Mouse (Mus musculus) adrenal gland, postnatal 10 days (tissue): ENCODE data around the gene Lrrc55. TPM values are rescaled to one million over a fixed set of nuclear protein-coding genes. Genes with fewer than 3 reads are reported as not detected.

ENCODE experiments used
- DNase-seq: peaks from one replicate; pipeline ENCODE4 v3.0.0; 2021; ENCODE audit warnings: mixed read lengths
- total RNA-seq, 2 experiments: library from RNA; stranded (reverse); gene quantifications; 2 replicates each; pipeline ENCODE4 v1.2.3; 2021

Gene Lrrc55
- total RNA-seq, 2 experiments from 2014 or later = 13.8 to 14.8 TPM

- DNase-seq = no peak
Measured at GRCm38 (mm10) chr2:85131226-85131625, 65.8 kb downstream of the Lrrc55 start.

- peak; percentile 31 for DNase-seq
Measured at GRCm38 (mm10) chr2:85129496-85129971, 67.5 kb downstream of the Lrrc55 start.

DNA sequence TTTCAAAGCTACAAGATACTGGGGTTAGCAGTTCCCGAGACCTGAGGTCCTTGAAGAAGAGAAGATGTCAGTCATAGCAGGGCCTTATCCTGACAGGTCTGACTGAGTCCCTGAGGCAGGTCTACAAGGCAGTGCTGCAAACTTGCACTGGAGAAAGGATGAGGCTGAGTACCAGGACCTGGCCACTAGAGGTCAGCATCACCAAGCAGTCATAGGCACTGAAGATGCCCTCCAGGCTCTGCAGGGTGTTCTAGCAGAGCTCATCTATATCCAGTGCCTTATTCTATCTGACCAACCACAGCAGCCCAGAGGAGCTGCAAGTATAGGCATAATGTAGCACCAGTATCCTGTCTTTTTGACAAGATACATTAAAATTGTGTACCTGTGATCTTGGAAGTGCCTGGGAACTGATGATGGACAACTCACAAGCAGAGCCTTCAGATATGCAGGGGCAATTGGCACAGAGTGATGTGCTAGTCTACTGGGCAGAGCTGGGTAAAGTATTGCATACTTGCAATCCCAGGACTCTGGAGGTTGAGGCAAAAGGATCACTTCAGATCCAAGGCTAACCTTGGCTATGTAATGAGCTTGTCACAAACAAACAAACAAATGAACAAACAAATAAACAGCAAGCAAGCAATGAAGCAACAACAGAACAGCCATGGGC, 73.0 kb downstream of the Lrrc55 start:
- DNase-seq = peak; percentile 84

GRCm38 (mm10) chr2:85123187-85123868, 73.7 kb downstream of the Lrrc55 start:
- DNase-seq = peak; percentile 56

Other genes starting within 250 kb of the Lrrc55 start
- 10 to 100 TPM in 1 of 2 experiments, 1 to 10 TPM in 1; 5.4 to 14.4 TPM for gene Prg2, start 216.7 kb downstream of the Lrrc55 start, total RNA-seq
- under 1 TPM; 0.48 to 0.73 TPM for gene Prg3, start 209.0 kb downstream of the Lrrc55 start, total RNA-seq
- 100 to 1,000 TPM; 111 to 125 TPM for gene Ssrp1, start 160.0 kb downstream of the Lrrc55 start, total RNA-seq
- 1 to 10 TPM in 1 of 2 experiments, under 1 TPM in 1; 0.66 to 1.0 TPM for gene P2rx3, start 159.7 kb downstream of the Lrrc55 start, total RNA-seq
- 100 to 1,000 TPM; 102 to 111 TPM for gene Tnks1bp1, start 149.2 kb downstream of the Lrrc55 start, total RNA-seq
- gene Aplnr, start 61.0 kb downstream of the Lrrc55 start, total RNA-seq = 100 to 1,000 TPM in 1 of 2 experiments, 10 to 100 TPM in 1; 77.0 to 167 TPM
- gene Olfr987, start 142.1 kb upstream of the Lrrc55 start, total RNA-seq = not detected
- gene Olfr988, start 166.0 kb upstream of the Lrrc55 start, total RNA-seq = not detected
- not detected for gene Olfr992, start 212.3 kb upstream of the Lrrc55 start, total RNA-seq
- not detected for gene Olfr993, start 217.7 kb upstream of the Lrrc55 start, total RNA-seq
- not detected for gene Olfr994, start 239.3 kb upstream of the Lrrc55 start, total RNA-seq
- not detected for gene Olfr995, start 246.4 kb upstream of the Lrrc55 start, total RNA-seq